Mouse (Mus musculus) midbrain, embryonic 11.5 days (tissue): Measurements from ENCODE around the gene Enox1. TPM values are rescaled to one million over a fixed set of nuclear protein-coding genes. Genes with fewer than 3 reads are reported as not detected.

Experiments
- ATAC-seq: fragments of 200-750 bp; cut with Nextera tagmentation; 2 replicates; pipeline ENCODE4 v1.8.0; 2017; ENCODE audit warnings: moderate TSS enrichment, moderate library complexity; ENCODE audit not compliant: low FRiP score
- DNase-seq: peaks from one replicate; pipeline ENCODE4 v3.0.0; 2015; ENCODE audit warnings: low spot score; ENCODE audit errors: missing footprints
- H3K27ac ChIP-seq: fragments of 300-500 bp; sonication (generic); 2 replicates; pipeline ENCODE4 v1.5.1; 2014; ENCODE audit warnings: low read depth, low read length
- H3K27me3 ChIP-seq: fragments of 300-500 bp; sonication (generic); 2 replicates; pipeline ENCODE4 v1.6.1; 2014; ENCODE audit warnings: mild to moderate bottlenecking, low read length, moderate library complexity, mixed read lengths; ENCODE audit not compliant: control insufficient read depth, insufficient read depth
- H3K36me3 ChIP-seq: fragments of 300-500 bp; sonication (generic); 2 replicates; pipeline ENCODE4 v1.6.1; 2014; ENCODE audit warnings: mild to moderate bottlenecking, low read length, moderate library complexity, mixed read lengths; ENCODE audit not compliant: control insufficient read depth, insufficient read depth
- H3K4me1 ChIP-seq: fragments of 300-500 bp; sonication (generic); 2 replicates; pipeline ENCODE4 v1.6.1; 2014; ENCODE audit warnings: low read length; ENCODE audit not compliant: control insufficient read depth, insufficient read depth
- H3K4me2 ChIP-seq: fragments of 300-500 bp; sonication (generic); 2 replicates; pipeline ENCODE4 v1.6.1; 2014; ENCODE audit warnings: mild to moderate bottlenecking, moderate library complexity
- H3K4me3 ChIP-seq: fragments of 300-500 bp; sonication (generic); 2 replicates; pipeline ENCODE4 v1.5.1; 2014; ENCODE audit warnings: low read depth, low read length
- H3K9ac ChIP-seq: fragments of 300-500 bp; sonication (generic); 2 replicates; pipeline ENCODE4 v1.6.1; 2014; ENCODE audit warnings: low read length
- H3K9me3 ChIP-seq: fragments of 300-500 bp; sonication (generic); 2 replicates; pipeline ENCODE4 v1.6.1; 2016; ENCODE audit warnings: low read length; ENCODE audit not compliant: control insufficient read depth
- WGBS: fragments of 180-500 bp; shearing (Covaris S2); extraction: QIAGEN DNeasy Blood & Tissue Kit; methylation state at CpG from one replicate; pipeline ENCODE4 v1.1.7; 2014; 5-methylcytosine and 5-hydroxymethylcytosine counted together
- polyA plus RNA-seq: library from polyadenylated mRNA; unstranded; fragments of >200 nt; fragmentation: Nextera tagmentation; extraction: Ambion mirVana; gene quantifications from 2 replicates; pipeline ENCODE4 v1.2.1, GENCODE M21; 2014

Gene Enox1
- polyA plus RNA-seq, 1 experiment from 2014 or later: 12.8 TPM

DNA sequence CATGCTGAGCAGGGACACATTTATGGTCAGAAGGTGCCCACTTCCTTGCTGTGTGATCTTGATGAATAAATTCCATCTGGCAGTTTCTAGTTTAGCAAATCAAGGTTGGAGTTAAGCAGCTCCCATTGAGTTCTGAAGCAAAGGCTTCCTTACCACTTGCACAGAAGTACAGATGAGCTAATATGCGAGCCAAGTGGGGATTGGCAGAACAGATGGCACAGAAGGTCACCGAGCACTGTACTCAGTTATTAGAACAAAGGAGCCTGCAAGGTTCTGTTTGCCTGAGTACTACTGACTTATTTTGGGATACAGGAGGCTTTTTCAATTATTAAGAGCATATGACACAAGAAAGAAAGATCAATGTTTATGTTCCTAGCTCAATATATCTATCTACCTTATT lies 100.4 kb downstream of the Enox1 start:
- ATAC-seq (no peak), DNase-seq (no peak)
- H3K27me3 ChIP-seq: no peaks in the 10 kb centered on the region
- no peaks in the 10 kb centered on the region for H3K9me3 ChIP-seq
- H3K27ac ChIP-seq: no peak overlapping the region
- 82% methylated on average over 2 of the region's 2 CpGs for WGBS
- no peaks in the 10 kb centered on the region for H3K4me1 ChIP-seq
- H3K36me3 ChIP-seq: no peaks in the 10 kb centered on the region
- no peak overlapping the region for H3K4me2 ChIP-seq
- no peak overlapping the region for H3K9ac ChIP-seq
- no peak overlapping the region for H3K4me3 ChIP-seq

DNA sequence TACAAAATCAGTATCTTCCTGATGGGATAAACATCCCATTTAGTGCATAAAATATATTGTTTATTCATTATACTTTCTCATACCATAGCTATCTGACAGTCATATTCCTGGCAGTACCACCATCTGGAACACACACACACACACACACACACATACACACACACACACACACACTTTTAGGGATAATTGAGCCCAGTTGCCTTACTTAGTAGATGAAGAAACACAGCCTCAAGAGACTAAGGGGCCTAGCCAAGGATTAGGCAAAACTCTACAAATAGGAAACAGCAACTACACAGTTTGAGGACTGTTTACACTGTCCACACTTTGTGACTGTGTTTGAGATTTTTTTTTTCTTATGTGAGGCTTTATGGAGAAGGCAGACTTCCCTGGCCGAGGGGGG lies 100.9 kb downstream of the Enox1 start:
- Histone ChIP-seq H3K27me3 (no peaks in the 10 kb centered on the region), H3K27ac (no peak overlapping the region), H3K4me2 (no peak overlapping the region)

DNA sequence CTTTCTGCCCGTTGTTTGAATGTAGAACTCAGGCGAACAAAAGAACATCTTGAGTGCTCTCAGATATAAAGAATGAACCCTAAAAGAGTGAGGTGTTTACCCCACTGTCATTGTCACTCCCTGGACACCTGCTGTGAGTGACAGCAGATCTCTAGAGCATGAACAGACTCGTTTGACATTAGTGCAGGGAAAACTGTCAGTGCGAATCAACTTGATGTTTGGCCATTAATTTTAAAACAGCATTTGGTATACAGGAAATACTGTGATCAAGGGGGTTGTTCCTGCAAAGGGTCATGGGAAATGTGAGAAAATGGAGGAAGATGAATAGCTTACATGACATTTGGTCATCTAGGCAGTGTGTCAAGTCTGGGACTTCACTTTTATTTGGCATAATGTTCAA lies 101.6 kb downstream of the Enox1 start:
- WGBS: 61% methylated on average over 4 of the region's 4 CpGs
- H3K27ac ChIP-seq: no peak overlapping the region
- no peak for ATAC-seq
- DNase-seq: peak; percentile 79
- no peaks in the 10 kb centered on the region for H3K27me3 ChIP-seq
- H3K9ac ChIP-seq: no peak overlapping the region
- H3K9me3 ChIP-seq: no peaks in the 10 kb centered on the region
- H3K4me3 ChIP-seq: no peak overlapping the region
- no peak overlapping the region for H3K4me2 ChIP-seq
- no peaks in the 10 kb centered on the region for H3K36me3 ChIP-seq
- no peaks in the 10 kb centered on the region for H3K4me1 ChIP-seq

More for the DNA sequence above, 100.9 kb downstream of the Enox1 start:
- DNase-seq (no peak), ATAC-seq (no peak)
- no peak overlapping the region for H3K9ac ChIP-seq
- H3K4me1 ChIP-seq: no peaks in the 10 kb centered on the region
- H3K36me3 ChIP-seq: no peaks in the 10 kb centered on the region
- H3K4me3 ChIP-seq: no peak overlapping the region
- no peaks in the 10 kb centered on the region for H3K9me3 ChIP-seq
- 78% methylated on average over 1 of the region's 1 CpGs for WGBS

DNA sequence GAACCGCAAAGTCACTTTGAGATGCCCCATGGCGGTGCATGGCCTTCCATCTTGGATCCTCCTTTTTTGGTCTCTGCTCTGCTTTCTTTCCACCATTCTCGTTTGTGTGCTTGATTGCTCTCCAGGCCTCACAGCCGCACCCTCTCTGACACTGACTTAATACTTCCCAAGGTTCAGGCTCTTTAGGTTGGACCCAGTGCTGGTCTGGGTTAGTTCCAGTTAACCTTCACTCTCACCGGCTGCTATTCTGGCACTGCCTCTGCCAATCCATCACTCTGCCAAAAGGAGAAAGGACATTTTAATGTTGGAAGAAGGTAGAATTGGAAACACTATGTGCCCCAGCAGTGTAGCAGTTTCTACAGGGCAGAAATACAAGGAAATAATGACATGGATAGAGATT lies 103.1 kb downstream of the Enox1 start:
- peak; percentile 80 for DNase-seq
- Histone ChIP-seq H3K36me3 (no peaks in the 10 kb centered on the region), H3K4me3 (no peak overlapping the region), H3K27me3 (no peaks in the 10 kb centered on the region), H3K4me1 (peaks cover 2% of the 10 kb centered on the region; the same call in 1 of the 2 replicates), H3K27ac (no peak overlapping the region), H3K9ac (no peak overlapping the region), H3K9me3 (no peaks in the 10 kb centered on the region), H3K4me2 (no peak overlapping the region)
- WGBS: 90% methylated on average over 5 of the region's 5 CpGs
- no peak for ATAC-seq

DNA sequence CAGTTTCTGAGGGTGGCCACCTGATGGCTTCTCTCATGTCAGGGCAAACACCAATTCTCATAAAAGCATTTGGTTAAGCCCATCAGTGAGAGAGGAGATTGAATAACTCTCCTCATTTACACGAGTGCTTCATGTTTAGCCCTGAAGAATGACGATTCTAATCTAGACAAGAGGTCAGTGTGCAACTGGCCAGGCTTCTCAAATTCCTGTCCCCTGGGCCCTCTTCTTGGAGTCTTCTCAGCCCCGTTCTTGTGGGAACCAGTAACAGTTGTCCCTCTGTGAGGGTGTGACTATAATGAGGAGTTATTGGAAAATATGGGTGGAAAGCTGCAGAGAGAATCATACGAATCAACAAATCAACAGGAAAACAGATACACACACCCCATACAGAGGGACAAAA lies 103.5 kb downstream of the Enox1 start:
- Histone ChIP-seq H3K27ac (no peak overlapping the region), H3K9me3 (no peaks in the 10 kb centered on the region), H3K4me1 (peaks cover 2% of the 10 kb centered on the region; the same call in 1 of the 2 replicates), H3K4me2 (no peak overlapping the region), H3K36me3 (no peaks in the 10 kb centered on the region), H3K27me3 (no peaks in the 10 kb centered on the region), H3K9ac (no peak overlapping the region), H3K4me3 (no peak overlapping the region)
- 89% methylated on average over 4 of the region's 4 CpGs for WGBS
- ATAC-seq (no peak), DNase-seq (no peak)

DNA sequence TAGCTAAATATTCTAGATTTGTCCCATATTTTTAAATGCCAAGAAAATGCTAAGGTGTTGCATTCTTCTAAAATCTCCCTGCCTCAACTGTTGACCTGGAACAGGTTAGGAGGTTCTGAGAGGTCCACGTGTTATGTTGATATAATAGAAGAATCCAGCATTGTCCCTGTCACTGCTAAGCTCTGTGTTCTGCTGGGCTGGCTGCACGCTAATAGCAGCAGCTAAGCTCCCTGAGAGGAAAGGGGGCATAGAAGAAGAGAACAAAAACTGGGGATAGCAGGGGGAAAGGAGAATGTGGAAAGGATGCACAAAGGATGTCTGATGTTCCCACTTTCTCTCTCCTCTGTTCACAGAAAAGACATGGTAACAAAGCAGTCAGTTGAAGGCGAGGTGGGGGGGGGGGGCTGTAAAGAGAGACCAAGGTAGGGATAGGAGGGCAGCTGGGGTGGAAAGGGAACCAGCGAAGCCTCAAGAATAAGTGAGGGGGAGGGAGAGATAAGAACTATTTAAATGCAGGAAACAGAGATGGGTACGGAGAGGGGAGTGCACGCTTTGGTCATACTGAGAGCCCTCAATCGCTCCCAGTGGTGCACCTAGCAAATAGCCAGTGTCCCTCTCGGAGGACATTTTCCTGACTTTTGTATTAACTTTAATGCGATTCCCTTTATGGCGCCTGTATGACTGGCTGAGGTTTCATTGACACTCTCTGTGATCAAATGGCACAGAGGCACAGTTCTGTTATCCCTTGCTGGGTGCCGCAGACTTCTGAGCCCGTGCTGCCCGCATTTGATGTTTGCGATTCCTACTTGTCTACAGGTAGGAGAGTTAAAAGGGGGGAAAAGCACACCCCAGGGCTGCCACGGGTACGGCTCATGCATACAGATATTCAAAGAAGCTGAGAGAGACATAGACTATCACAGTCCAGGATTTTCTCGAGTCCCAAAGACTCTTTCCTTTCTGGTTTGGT lies 110.5 kb downstream of the Enox1 start:
- Histone ChIP-seq H3K27ac (no peak overlapping the region), H3K36me3 (no peaks in the 10 kb centered on the region), H3K9ac (no peak overlapping the region), H3K27me3 (no peaks in the 10 kb centered on the region), H3K4me1 (peaks cover 11% of the 10 kb centered on the region; the same call in 1 of the 2 replicates), H3K9me3 (no peaks in the 10 kb centered on the region), H3K4me3 (no peak overlapping the region), H3K4me2 (no peak overlapping the region)
- 56% methylated on average over 17 of the region's 17 CpGs for WGBS
- DNase-seq: peak; percentile 86
- no peak for ATAC-seq

DNA sequence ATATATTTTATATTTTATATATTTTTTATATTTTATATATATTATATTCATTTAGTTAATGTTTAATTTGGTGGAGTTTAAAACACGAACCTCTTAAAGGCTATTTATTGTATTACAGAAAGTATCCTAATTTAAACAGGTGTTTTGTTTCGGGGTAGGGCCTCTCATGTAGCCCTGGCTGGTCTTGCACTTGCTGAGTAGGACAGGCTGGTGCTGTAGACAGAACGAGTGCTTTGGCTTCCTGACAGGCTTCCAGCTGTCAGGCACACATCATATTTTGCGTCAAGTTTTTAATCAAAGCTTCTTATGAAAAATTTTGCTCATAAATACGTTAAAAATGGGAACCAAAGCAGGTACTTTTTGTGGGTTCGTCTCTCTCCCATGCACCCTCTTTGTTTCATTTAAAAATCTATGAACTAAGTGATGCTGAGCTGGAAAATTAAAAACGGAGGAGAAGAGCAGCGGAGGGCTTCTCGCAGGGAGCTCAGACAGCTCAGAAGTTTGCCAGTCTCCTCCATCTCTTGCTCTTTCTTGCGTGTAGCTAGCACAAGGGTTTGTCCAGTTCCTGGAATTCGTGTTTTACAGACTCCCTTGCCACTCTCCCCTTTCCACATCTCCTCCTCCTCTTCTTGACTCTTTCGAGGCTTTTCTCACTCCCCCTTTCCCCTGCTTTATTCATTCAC lies 115.8 kb downstream of the Enox1 start:
- no peak overlapping the region for H3K27ac ChIP-seq
- no peaks in the 10 kb centered on the region for H3K36me3 ChIP-seq
- no peaks in the 10 kb centered on the region for H3K9me3 ChIP-seq
- 71% methylated on average over 12 of the region's 12 CpGs for WGBS
- H3K9ac ChIP-seq: no peak overlapping the region
- no peak overlapping the region for H3K4me2 ChIP-seq
- no peak overlapping the region for H3K4me3 ChIP-seq
- no peak for DNase-seq
- H3K27me3 ChIP-seq: no peaks in the 10 kb centered on the region
- H3K4me1 ChIP-seq: peaks cover 3% of the 10 kb centered on the region; the same call in 1 of the 2 replicates
- ATAC-seq: no peak

DNA sequence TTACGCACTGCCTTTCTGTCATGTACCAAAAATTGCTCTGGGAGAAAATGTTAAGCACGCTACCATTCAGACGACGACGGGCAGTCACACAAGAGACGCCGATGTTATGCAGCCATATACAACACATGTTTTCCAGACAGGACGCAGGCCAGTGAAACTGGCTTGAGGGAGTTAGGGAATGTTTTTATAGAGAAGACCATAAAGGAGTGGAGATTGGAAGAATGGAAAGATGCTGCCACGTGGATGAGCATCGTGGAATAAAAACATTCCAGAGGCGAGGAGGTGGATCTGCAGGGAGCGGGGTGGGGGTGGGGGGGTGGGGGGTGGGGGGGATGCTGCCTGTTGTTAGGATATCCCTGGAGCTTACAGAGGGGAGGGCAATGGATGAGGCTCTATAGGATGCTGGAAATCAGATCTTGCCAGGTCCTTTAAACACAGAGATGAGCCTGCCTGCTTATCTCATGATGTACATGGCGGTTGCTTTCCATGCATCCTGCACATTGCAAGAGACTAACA lies 116.4 kb downstream of the Enox1 start:
- Histone ChIP-seq H3K27me3 (no peaks in the 10 kb centered on the region), H3K36me3 (no peaks in the 10 kb centered on the region), H3K4me1 (no peaks in the 10 kb centered on the region), H3K27ac (no peak overlapping the region), H3K4me3 (no peak overlapping the region), H3K9ac (no peak overlapping the region), H3K4me2 (no peak overlapping the region), H3K9me3 (no peaks in the 10 kb centered on the region)
- WGBS: 66% methylated on average over 13 of the region's 13 CpGs
- ATAC-seq (no peak), DNase-seq (no peak)

DNA sequence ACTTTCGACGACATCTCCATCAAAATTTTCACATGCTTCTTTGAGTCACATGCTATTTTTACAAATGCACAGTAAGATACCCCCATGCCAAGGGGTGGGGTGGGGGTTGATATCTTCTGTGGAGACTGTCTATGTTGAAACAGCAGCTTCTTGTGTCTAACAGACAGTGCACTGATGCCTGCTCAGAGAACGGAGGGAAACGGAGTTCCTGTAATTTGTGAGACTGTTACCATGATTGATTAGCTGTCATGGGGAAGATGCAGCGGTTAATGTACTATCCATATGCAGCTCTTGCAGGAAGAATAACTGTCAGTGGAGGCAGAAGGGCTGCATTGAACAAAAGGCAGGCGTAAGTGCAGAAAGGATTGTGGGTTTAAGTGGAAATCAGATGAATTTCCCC lies 117.2 kb downstream of the Enox1 start:
- Histone ChIP-seq H3K36me3 (no peaks in the 10 kb centered on the region), H3K4me1 (no peaks in the 10 kb centered on the region), H3K9ac (no peak overlapping the region), H3K27me3 (no peaks in the 10 kb centered on the region), H3K27ac (no peak overlapping the region), H3K4me3 (no peak overlapping the region), H3K4me2 (no peak overlapping the region), H3K9me3 (no peaks in the 10 kb centered on the region)
- no peak for ATAC-seq
- 88% methylated on average over 6 of the region's 6 CpGs for WGBS
- DNase-seq: no peak
